ENCODE assay signal across 10 mouse cellular contexts in the genomic region with DNA sequence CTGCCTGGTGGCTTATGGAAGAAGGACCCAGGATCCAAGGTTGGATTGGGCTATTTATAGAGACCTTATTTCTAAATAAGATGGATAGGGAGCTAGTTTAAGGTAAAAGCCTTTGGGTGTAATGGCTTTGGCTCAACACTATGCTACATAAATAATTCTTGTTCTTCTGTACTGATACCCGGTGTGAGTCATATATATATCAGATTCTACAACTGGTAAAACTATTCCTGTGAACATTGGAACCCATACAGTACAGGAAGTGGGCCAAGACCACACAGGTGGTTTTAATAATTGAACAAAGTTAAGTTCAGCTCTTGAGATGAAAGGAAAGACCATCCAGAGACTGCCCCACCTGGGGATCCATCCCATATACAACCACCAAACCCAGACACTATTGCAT. TPM values are rescaled to one million over a fixed set of nuclear protein-coding genes. Genes with fewer than 3 reads are reported as not detected.
DNase-seq lines count a peak whose midpoint lies in the region; ATAC-seq lines count a peak whose summit lies in the region.
"Had no signal": no experiment of that assay in that cellular context is flagged by ENCODE, and none has a peak within 500 bp of the region (broad histone marks: within the 10 kb centered on the region; RNA-seq: fewer than 3 reads in every experiment).

No protein-coding gene starts in this region.

- H3K36me3 ChIP-seq in heart, embryonic 16.5 days (ENCODE audit: control insufficient read depth, insufficient read depth): peaks cover 2% of the 10 kb centered on the region; the same call in 1 of the 2 replicates
- H3K36me3 ChIP-seq in heart, embryonic 12.5 days: peaks cover 3% of the 10 kb centered on the region; the same call in 1 of the 2 replicates
- no peaks in the 10 kb centered on the region for H3K36me3 ChIP-seq in neural tube, embryonic 12.5 days
- H3K36me3 ChIP-seq in limb, embryonic 12.5 days: peaks cover 3% of the 10 kb centered on the region; the same call in 1 of the 2 replicates
- no peaks in the 10 kb centered on the region; the same call in 1 of the 2 replicates for H3K36me3 ChIP-seq in stomach, embryonic 15.5 days

- peak overlapping the region; percentile 91; the same call in 1 of the 2 replicates for H3K4me2 ChIP-seq in heart, embryonic 16.5 days (ENCODE audit: low read depth, low read length)
- H3K4me2 ChIP-seq in heart, embryonic 12.5 days: no peak overlapping the region
- no peak overlapping the region for H3K4me2 ChIP-seq in neural tube, embryonic 12.5 days (replicated peaks)
- peak overlapping the region; percentile 71; the same call in 1 of the 2 replicates for H3K4me2 ChIP-seq in limb, embryonic 12.5 days
- no peak overlapping the region for H3K4me2 ChIP-seq in stomach, embryonic 15.5 days

- H3K9ac ChIP-seq in heart, embryonic 16.5 days (ENCODE audit: low read length): no peak overlapping the region
- H3K9ac ChIP-seq in heart, embryonic 12.5 days: no peak overlapping the region
- no peak overlapping the region for H3K9ac ChIP-seq in neural tube, embryonic 12.5 days
- H3K9ac ChIP-seq in limb, embryonic 12.5 days (replicated peaks): no peak overlapping the region
- H3K9ac ChIP-seq in stomach, embryonic 15.5 days: no peak overlapping the region

- ATAC-seq in heart, embryonic 16.5 days (replicated peaks; ENCODE audit: extremely low read depth, insufficient read depth, low FRiP score): no peak
- ATAC-seq in heart, embryonic 12.5 days (ENCODE audit: insufficient number of reproducible peaks, low FRiP score): no peak
- peak; percentile 19 for ATAC-seq in neural tube, embryonic 12.5 days (ENCODE audit: low FRiP score, low read depth)
- ATAC-seq in limb, embryonic 12.5 days (ENCODE audit: insufficient number of reproducible peaks, insufficient read depth, low FRiP score, low TSS enrichment, low read depth): peak; percentile 56; the same call in 1 of the 2 replicates
- ATAC-seq in stomach, embryonic 15.5 days (ENCODE audit: insufficient read depth, low FRiP score, low read depth): no peak

- H3K27me3 ChIP-seq in heart, embryonic 16.5 days (ENCODE audit: control insufficient read depth, insufficient read depth, low read length): no peaks in the 10 kb centered on the region
- no peaks in the 10 kb centered on the region for H3K27me3 ChIP-seq in heart, embryonic 12.5 days (replicated peaks)
- no peaks in the 10 kb centered on the region for H3K27me3 ChIP-seq in neural tube, embryonic 12.5 days (replicated peaks)
- H3K27me3 ChIP-seq in limb, embryonic 12.5 days: no peaks in the 10 kb centered on the region
- H3K27me3 ChIP-seq in stomach, embryonic 15.5 days (replicated peaks): no peaks in the 10 kb centered on the region

- 0 out of 2 replicates have a peak, but pooled peaks cover 1% of the 10 kb centered on the region for H3K9me3 ChIP-seq in heart, embryonic 16.5 days (replicated peaks; ENCODE audit: control insufficient read depth, low read length)
- peaks cover 2% of the 10 kb centered on the region; the same call in 1 of the 2 replicates for H3K9me3 ChIP-seq in heart, embryonic 12.5 days (replicated peaks)
- no peaks in the 10 kb centered on the region for H3K9me3 ChIP-seq in neural tube, embryonic 12.5 days
- no peaks in the 10 kb centered on the region for H3K9me3 ChIP-seq in limb, embryonic 12.5 days
- H3K9me3 ChIP-seq in stomach, embryonic 15.5 days: no peaks in the 10 kb centered on the region

- WGBS in heart, embryonic 16.5 days: 82% methylated on average over 1 of the region's 1 CpGs
- WGBS in heart, embryonic 12.5 days: 83% methylated on average over 1 of the region's 1 CpGs
- WGBS in neural tube, embryonic 12.5 days: 78% methylated on average over 1 of the region's 1 CpGs
- WGBS in limb, embryonic 12.5 days: 72% methylated on average over 1 of the region's 1 CpGs
- 86% methylated on average over 1 of the region's 1 CpGs for WGBS in stomach, embryonic 15.5 days

- DNase-seq in neural tube, embryonic 10.5 days (ENCODE audit: extremely low spot score, low spot score): no peak
- DNase-seq in urinary bladder, postnatal 14 days (ENCODE audit: low spot score): no peak
- no peak for DNase-seq in right cerebral cortex, adult 18-20 months

- peaks cover 7% of the 10 kb centered on the region for H3K4me1 ChIP-seq in heart, embryonic 16.5 days (ENCODE audit: control insufficient read depth, insufficient read depth, low read length)
- H3K4me1 ChIP-seq in heart, embryonic 12.5 days (replicated peaks): peaks cover 7% of the 10 kb centered on the region; the same call in 1 of the 2 replicates
- H3K4me1 ChIP-seq in neural tube, embryonic 12.5 days: peaks cover 7% of the 10 kb centered on the region
- H3K4me1 ChIP-seq in limb, embryonic 12.5 days (replicated peaks): peaks cover 7% of the 10 kb centered on the region
- H3K4me1 ChIP-seq in stomach, embryonic 15.5 days: peaks cover 6% of the 10 kb centered on the region; the same call in 1 of the 2 replicates

- no peak overlapping the region for H3K4me3 ChIP-seq in heart, embryonic 16.5 days (ENCODE audit: low read length)
- no peak overlapping the region for H3K4me3 ChIP-seq in heart, embryonic 12.5 days
- no peak overlapping the region for H3K4me3 ChIP-seq in neural tube, embryonic 12.5 days
- peak overlapping the region; percentile 67; the same call in 1 of the 2 replicates for H3K4me3 ChIP-seq in limb, embryonic 12.5 days (replicated peaks)
- H3K4me3 ChIP-seq in stomach, embryonic 15.5 days (replicated peaks): 0 out of 2 replicates have a peak overlapping the region, but pooled peaks have one; percentile 88

- no peak overlapping the region for H3K27ac ChIP-seq in heart, embryonic 16.5 days (ENCODE audit: low read length)
- H3K27ac ChIP-seq in heart, embryonic 12.5 days (ENCODE audit: poor library complexity, severe bottlenecking): no peak overlapping the region
- H3K27ac ChIP-seq in neural tube, embryonic 12.5 days: no peak overlapping the region
- no peak overlapping the region for H3K27ac ChIP-seq in limb, embryonic 12.5 days
- no peak overlapping the region for H3K27ac ChIP-seq in stomach, embryonic 15.5 days

RNA-seq across cellular contexts. Expression of a gene that starts 0.6 kb away (rescaled TPM):
- polyA plus RNA-seq in heart, embryonic 16.5 days (2015; fragmentation: Nextera tagmentation; extraction: Ambion mirVana): 8.9 TPM in 2 replicates
- polyA plus RNA-seq in heart, embryonic 12.5 days (2016; fragmentation: Nextera tagmentation; extraction: Ambion mirVana): 10.5 and 11.2 TPM in 2 replicates
- 13.7 and 14.7 TPM in 2 replicates for polyA plus RNA-seq in neural tube, embryonic 12.5 days (2016; fragmentation: Nextera tagmentation; extraction: Ambion mirVana)
- polyA plus RNA-seq in limb, embryonic 12.5 days (2016; fragmentation: Nextera tagmentation; extraction: Ambion mirVana): 22.1 and 22.5 TPM in 2 replicates
- 12.7 and 13.3 TPM in 2 replicates for polyA plus RNA-seq in stomach, embryonic 15.5 days (2015; fragmentation: Nextera tagmentation; extraction: Ambion mirVana)

RNA-seq across cellular contexts. Expression of a gene that starts 16.9 kb away (rescaled TPM):
- 2.1 and 2.8 TPM in 2 replicates for polyA plus RNA-seq in heart, embryonic 16.5 days (2015; fragmentation: Nextera tagmentation; extraction: Ambion mirVana)
- 1.3 and 2.0 TPM in 2 replicates for polyA plus RNA-seq in heart, embryonic 12.5 days (2016; fragmentation: Nextera tagmentation; extraction: Ambion mirVana)
- polyA plus RNA-seq in neural tube, embryonic 12.5 days (2016; fragmentation: Nextera tagmentation; extraction: Ambion mirVana): 2.2 TPM in 2 replicates
- polyA plus RNA-seq in limb, embryonic 12.5 days (2016; fragmentation: Nextera tagmentation; extraction: Ambion mirVana): 2.4 and 3.2 TPM in 2 replicates
- polyA plus RNA-seq in stomach, embryonic 15.5 days (2015; fragmentation: Nextera tagmentation; extraction: Ambion mirVana): 2.8 and 3.4 TPM in 2 replicates

RNA-seq across cellular contexts. Expression of a gene that starts 25.0 kb away (rescaled TPM):
- polyA plus RNA-seq in heart, embryonic 16.5 days (2015; fragmentation: Nextera tagmentation; extraction: Ambion mirVana): not detected in 2 replicates
- polyA plus RNA-seq in heart, embryonic 12.5 days (2016; fragmentation: Nextera tagmentation; extraction: Ambion mirVana): not detected in 2 replicates
- polyA plus RNA-seq in neural tube, embryonic 12.5 days (2016; fragmentation: Nextera tagmentation; extraction: Ambion mirVana): not detected in 2 replicates
- polyA plus RNA-seq in limb, embryonic 12.5 days (2016; fragmentation: Nextera tagmentation; extraction: Ambion mirVana): 0.29 TPM in 1 of 2 replicates, not detected in the other
- not detected in 2 replicates for polyA plus RNA-seq in stomach, embryonic 15.5 days (2015; fragmentation: Nextera tagmentation; extraction: Ambion mirVana)
- polyA plus RNA-seq: cerebellum, adult 2 months; large intestine, adult 2 months had no signal

RNA-seq across cellular contexts. Expression of a gene that starts 25.1 kb away (rescaled TPM):
- 16.8 and 18.2 TPM in 2 replicates for polyA plus RNA-seq in heart, embryonic 16.5 days (2015; fragmentation: Nextera tagmentation; extraction: Ambion mirVana)
- 17.3 and 18.2 TPM in 2 replicates for polyA plus RNA-seq in heart, embryonic 12.5 days (2016; fragmentation: Nextera tagmentation; extraction: Ambion mirVana)
- polyA plus RNA-seq in neural tube, embryonic 12.5 days (2016; fragmentation: Nextera tagmentation; extraction: Ambion mirVana): 34.9 and 35.9 TPM in 2 replicates
- polyA plus RNA-seq in limb, embryonic 12.5 days (2016; fragmentation: Nextera tagmentation; extraction: Ambion mirVana): 26.3 and 26.5 TPM in 2 replicates
- 19.4 and 20.4 TPM in 2 replicates for polyA plus RNA-seq in stomach, embryonic 15.5 days (2015; fragmentation: Nextera tagmentation; extraction: Ambion mirVana)

RNA-seq across cellular contexts. Expression of a gene that starts 49.5 kb away (rescaled TPM):
- 5.5 and 6.0 TPM in 2 replicates for polyA plus RNA-seq in heart, embryonic 16.5 days (2015; fragmentation: Nextera tagmentation; extraction: Ambion mirVana)
- polyA plus RNA-seq in heart, embryonic 12.5 days (2016; fragmentation: Nextera tagmentation; extraction: Ambion mirVana): 6.2 and 7.2 TPM in 2 replicates
- 6.7 and 7.0 TPM in 2 replicates for polyA plus RNA-seq in neural tube, embryonic 12.5 days (2016; fragmentation: Nextera tagmentation; extraction: Ambion mirVana)
- polyA plus RNA-seq in limb, embryonic 12.5 days (2016; fragmentation: Nextera tagmentation; extraction: Ambion mirVana): 10.4 and 11.4 TPM in 2 replicates
- 8.7 and 9.6 TPM in 2 replicates for polyA plus RNA-seq in stomach, embryonic 15.5 days (2015; fragmentation: Nextera tagmentation; extraction: Ambion mirVana)

Comparison
In these comparisons a context has a peak if more than half of its experiments do, and no peak if none do; other contexts are left out.
1. H3K4me2 ChIP-seq: peak in heart, embryonic 16.5 days (single experiment) and limb, embryonic 12.5 days (single experiment); none in heart, embryonic 12.5 days (single experiment), neural tube, embryonic 12.5 days (single experiment) and stomach, embryonic 15.5 days (single experiment).
2. ATAC-seq: peak in neural tube, embryonic 12.5 days (single experiment) and limb, embryonic 12.5 days (single experiment); none in heart, embryonic 16.5 days (single experiment), heart, embryonic 12.5 days (single experiment) and stomach, embryonic 15.5 days (single experiment).
3. H3K4me3 ChIP-seq: peak in limb, embryonic 12.5 days (single experiment) and stomach, embryonic 15.5 days (single experiment); none in heart, embryonic 16.5 days (single experiment), heart, embryonic 12.5 days (single experiment) and neural tube, embryonic 12.5 days (single experiment).